Mouse (Mus musculus) hindbrain, embryonic 11.5 days (tissue): ENCODE measurements around the gene Mdm2. TPM values are rescaled to one million over a fixed set of nuclear protein-coding genes. Genes with fewer than 3 reads are reported as not detected.

Source experiments
- ATAC-seq: fragments of 200-750 bp; cut with Nextera tagmentation; 2 replicates; pipeline ENCODE4 v1.8.0; 2017; ENCODE audit warnings: mild to moderate bottlenecking, moderate TSS enrichment, moderate library complexity; ENCODE audit not compliant: low FRiP score
- DNase-seq: peaks from one replicate; pipeline ENCODE4 v3.0.0-alpha.2; 2015; ENCODE audit warnings: low spot score
- H3K27ac ChIP-seq: fragments of 300-500 bp; sonication (generic); 2 replicates; pipeline ENCODE4 v1.5.1; 2014; ENCODE audit warnings: mild to moderate bottlenecking, low read depth, low read length
- H3K27me3 ChIP-seq: fragments of 300-500 bp; sonication (generic); 2 replicates; pipeline ENCODE4 v1.6.1; 2014; ENCODE audit warnings: mild to moderate bottlenecking, low read length, moderate library complexity, mixed read lengths; ENCODE audit not compliant: control insufficient read depth, insufficient read depth
- H3K36me3 ChIP-seq: fragments of 300-500 bp; sonication (generic); 2 replicates; pipeline ENCODE4 v1.6.1; 2014; ENCODE audit warnings: mild to moderate bottlenecking, low read length, moderate library complexity, mixed read lengths; ENCODE audit not compliant: control insufficient read depth, insufficient read depth
- H3K4me1 ChIP-seq: fragments of 300-500 bp; sonication (generic); replicated peaks from 2 replicates; pipeline ENCODE4 v1.6.1; 2014; ENCODE audit warnings: low read length, mixed read lengths; ENCODE audit not compliant: control insufficient read depth, insufficient read depth
- H3K4me2 ChIP-seq: fragments of 300-500 bp; sonication (generic); replicated peaks from 2 replicates; pipeline ENCODE4 v1.6.1; 2014; ENCODE audit warnings: mild to moderate bottlenecking, low read depth, low read length
- H3K4me3 ChIP-seq: fragments of 300-500 bp; sonication (generic); 2 replicates; pipeline ENCODE4 v1.5.1; 2014; ENCODE audit warnings: low read depth, low read length
- H3K9ac ChIP-seq: fragments of 300-500 bp; sonication (generic); 2 replicates; pipeline ENCODE4 v1.6.1; 2014; ENCODE audit warnings: low read depth, low read length
- H3K9me3 ChIP-seq: fragments of 300-500 bp; sonication (generic); 2 replicates; pipeline ENCODE4 v1.6.1; 2016; ENCODE audit warnings: low read length; ENCODE audit not compliant: control insufficient read depth
- WGBS: fragments of 180-500 bp; shearing (Covaris S2); extraction: QIAGEN DNeasy Blood & Tissue Kit; methylation state at CpG from one replicate; pipeline ENCODE4 v1.1.7; 2014; 5-methylcytosine and 5-hydroxymethylcytosine counted together
- polyA plus RNA-seq: library from polyadenylated mRNA; unstranded; fragments of >200 nt; fragmentation: Nextera tagmentation; extraction: Ambion mirVana; gene quantifications from 2 replicates; pipeline ENCODE4 v1.2.1, GENCODE M21; 2014

Gene Mdm2
- polyA plus RNA-seq, 1 experiment from 2014 or later: 87.8 TPM

- H3K4me2 ChIP-seq: no peak overlapping the region; the same call in 1 of the 2 replicates
- no peak overlapping the region for H3K4me3 ChIP-seq
- DNase-seq: no peak
- no peak for ATAC-seq
- H3K27me3 ChIP-seq: no peaks in the 10 kb centered on the region
- no peaks in the 10 kb centered on the region for H3K4me1 ChIP-seq
- 58% methylated on average over 14 of the region's 14 CpGs for WGBS
- H3K36me3 ChIP-seq: no peaks in the 10 kb centered on the region
- H3K9ac ChIP-seq: no peak overlapping the region
- H3K27ac ChIP-seq: no peak overlapping the region
- no peaks in the 10 kb centered on the region for H3K9me3 ChIP-seq
These were observed 46.2 kb downstream of the Mdm2 start for GRCm38 (mm10) chr10:117664208-117664925.

- ATAC-seq (no peak), DNase-seq (peak; percentile 38)
- Histone ChIP-seq H3K27ac (no peak overlapping the region), H3K4me1 (no peaks in the 10 kb centered on the region), H3K36me3 (no peaks in the 10 kb centered on the region), H3K4me3 (no peak overlapping the region), H3K9ac (no peak overlapping the region), H3K9me3 (no peaks in the 10 kb centered on the region), H3K27me3 (no peaks in the 10 kb centered on the region), H3K4me2 (no peak overlapping the region; the same call in 1 of the 2 replicates)
- 16% methylated on average over 9 of the region's 9 CpGs for WGBS
These were observed 46.7 kb downstream of the Mdm2 start for GRCm38 (mm10) chr10:117663865-117664200.

- ATAC-seq (no peak), DNase-seq (no peak)
- Histone ChIP-seq H3K4me1 (no peaks in the 10 kb centered on the region), H3K4me2 (no peak overlapping the region), H3K4me3 (no peak overlapping the region), H3K9ac (no peak overlapping the region), H3K36me3 (no peaks in the 10 kb centered on the region), H3K27me3 (no peaks in the 10 kb centered on the region), H3K27ac (no peak overlapping the region), H3K9me3 (no peaks in the 10 kb centered on the region)
- 71% methylated on average over 14 of the region's 14 CpGs for WGBS
These were observed 47.3 kb downstream of the Mdm2 start for GRCm38 (mm10) chr10:117663056-117663864.

- H3K9me3 ChIP-seq: no peaks in the 10 kb centered on the region
- no peak overlapping the region for H3K9ac ChIP-seq
- H3K4me2 ChIP-seq: no peak overlapping the region
- 80% methylated on average over 15 of the region's 15 CpGs for WGBS
- no peak overlapping the region for H3K27ac ChIP-seq
- H3K4me1 ChIP-seq: no peaks in the 10 kb centered on the region
- no peak overlapping the region for H3K4me3 ChIP-seq
- no peaks in the 10 kb centered on the region for H3K36me3 ChIP-seq
- no peak for DNase-seq
- no peaks in the 10 kb centered on the region for H3K27me3 ChIP-seq
- ATAC-seq: no peak
These were observed 48.1 kb downstream of the Mdm2 start for GRCm38 (mm10) chr10:117662316-117663055.

- H3K27ac ChIP-seq: no peak overlapping the region
- 62% methylated on average over 11 of the region's 11 CpGs for WGBS
- ATAC-seq: no peak
- no peaks in the 10 kb centered on the region for H3K27me3 ChIP-seq
- DNase-seq: no peak
- H3K9me3 ChIP-seq: no peaks in the 10 kb centered on the region
- H3K4me2 ChIP-seq: no peak overlapping the region
- H3K36me3 ChIP-seq: no peaks in the 10 kb centered on the region
- no peak overlapping the region for H3K9ac ChIP-seq
- no peaks in the 10 kb centered on the region for H3K4me1 ChIP-seq
- H3K4me3 ChIP-seq: no peak overlapping the region
These were observed 50.7 kb downstream of the Mdm2 start for GRCm38 (mm10) chr10:117659819-117660218.

GRCm38 (mm10) chr10:117659430-117659813, 51.1 kb downstream of the Mdm2 start:
- Histone ChIP-seq H3K9me3 (no peaks in the 10 kb centered on the region), H3K4me1 (no peaks in the 10 kb centered on the region), H3K27me3 (no peaks in the 10 kb centered on the region), H3K9ac (no peak overlapping the region), H3K4me3 (no peak overlapping the region), H3K27ac (no peak overlapping the region), H3K4me2 (no peak overlapping the region), H3K36me3 (no peaks in the 10 kb centered on the region)
- DNase-seq: no peak
- WGBS: 68% methylated on average over 11 of the region's 11 CpGs
- no peak for ATAC-seq

GRCm38 (mm10) chr10:117658522-117659429, 51.8 kb downstream of the Mdm2 start:
- H3K36me3 ChIP-seq: no peaks in the 10 kb centered on the region
- H3K4me2 ChIP-seq: no peak overlapping the region
- no peaks in the 10 kb centered on the region for H3K4me1 ChIP-seq
- DNase-seq: no peak
- H3K9ac ChIP-seq: no peak overlapping the region
- H3K9me3 ChIP-seq: no peaks in the 10 kb centered on the region
- WGBS: 92% methylated on average over 14 of the region's 14 CpGs
- no peak overlapping the region for H3K27ac ChIP-seq
- no peaks in the 10 kb centered on the region for H3K27me3 ChIP-seq
- H3K4me3 ChIP-seq: no peak overlapping the region
- ATAC-seq: no peak

- Histone ChIP-seq H3K9ac (no peak overlapping the region), H3K27ac (no peak overlapping the region), H3K36me3 (no peaks in the 10 kb centered on the region), H3K9me3 (no peaks in the 10 kb centered on the region), H3K27me3 (no peaks in the 10 kb centered on the region), H3K4me2 (no peak overlapping the region), H3K4me1 (no peaks in the 10 kb centered on the region), H3K4me3 (no peak overlapping the region)
- DNase-seq (no peak), ATAC-seq (no peak)
- 86% methylated on average over 3 of the region's 3 CpGs for WGBS
These were observed 52.8 kb downstream of the Mdm2 start for GRCm38 (mm10) chr10:117657659-117658306.
